Mouse (Mus musculus) neural tube, embryonic 12.5 days (tissue): Measurements from ENCODE around the gene Tspyl3. TPM values are rescaled to one million over a fixed set of nuclear protein-coding genes. Genes with fewer than 3 reads are reported as not detected.
A peak's percentile ranks its signal among the peaks of the same experiment; 100 is the strongest.
"Not testable (repeated sequence)": the region's sequence is repeated elsewhere in the genome, so short reads cannot be mapped to it uniquely, and the experiment has no call there.

Source experiments
- ATAC-seq: fragments of 200-750 bp; cut with Nextera tagmentation; 2 replicates; pipeline ENCODE4 v1.8.0; 2017; ENCODE audit warnings: low read depth, mild to moderate bottlenecking, moderate TSS enrichment, moderate library complexity; ENCODE audit not compliant: low FRiP score
- H3K27ac ChIP-seq: fragments of 300-500 bp; sonication (generic); 2 replicates; pipeline ENCODE4 v1.5.1; 2016
- H3K27me3 ChIP-seq: fragments of 300-500 bp; sonication (generic); replicated peaks from 2 replicates; pipeline ENCODE4 v1.6.1; 2016; ENCODE audit warnings: mild to moderate bottlenecking
- H3K36me3 ChIP-seq: fragments of 300-500 bp; sonication (generic); 2 replicates; pipeline ENCODE4 v1.6.1; 2016; ENCODE audit warnings: mild to moderate bottlenecking
- H3K4me1 ChIP-seq: fragments of 300-500 bp; sonication (generic); 2 replicates; pipeline ENCODE4 v1.6.1; 2016
- H3K4me2 ChIP-seq: fragments of 300-500 bp; sonication (generic); replicated peaks from 2 replicates; pipeline ENCODE4 v1.6.1; 2016; ENCODE audit warnings: mild to moderate bottlenecking
- H3K4me3 ChIP-seq: fragments of 300-500 bp; sonication (generic); 2 replicates; pipeline ENCODE4 v1.5.1; 2016
- H3K9ac ChIP-seq: fragments of 300-500 bp; sonication (generic); 2 replicates; pipeline ENCODE4 v1.6.1; 2016; ENCODE audit warnings: mild to moderate bottlenecking
- H3K9me3 ChIP-seq: fragments of 300-500 bp; sonication (generic); 2 replicates; pipeline ENCODE4 v1.6.1; 2016; ENCODE audit warnings: mild to moderate bottlenecking
- WGBS: fragments of 180-500 bp; shearing (Covaris S2); methylation state at CpG from one replicate; pipeline ENCODE4 v1.1.7; 2016; 5-methylcytosine and 5-hydroxymethylcytosine counted together
- polyA plus RNA-seq: library from polyadenylated mRNA; unstranded; fragments of >200 nt; fragmentation: Nextera tagmentation; extraction: Ambion mirVana; gene quantifications from 2 replicates; pipeline ENCODE4 v1.2.1, GENCODE M21; 2016

The Tspyl3 gene
- 11.0 and 12.5 TPM in 2 replicates for polyA plus RNA-seq

DNA sequence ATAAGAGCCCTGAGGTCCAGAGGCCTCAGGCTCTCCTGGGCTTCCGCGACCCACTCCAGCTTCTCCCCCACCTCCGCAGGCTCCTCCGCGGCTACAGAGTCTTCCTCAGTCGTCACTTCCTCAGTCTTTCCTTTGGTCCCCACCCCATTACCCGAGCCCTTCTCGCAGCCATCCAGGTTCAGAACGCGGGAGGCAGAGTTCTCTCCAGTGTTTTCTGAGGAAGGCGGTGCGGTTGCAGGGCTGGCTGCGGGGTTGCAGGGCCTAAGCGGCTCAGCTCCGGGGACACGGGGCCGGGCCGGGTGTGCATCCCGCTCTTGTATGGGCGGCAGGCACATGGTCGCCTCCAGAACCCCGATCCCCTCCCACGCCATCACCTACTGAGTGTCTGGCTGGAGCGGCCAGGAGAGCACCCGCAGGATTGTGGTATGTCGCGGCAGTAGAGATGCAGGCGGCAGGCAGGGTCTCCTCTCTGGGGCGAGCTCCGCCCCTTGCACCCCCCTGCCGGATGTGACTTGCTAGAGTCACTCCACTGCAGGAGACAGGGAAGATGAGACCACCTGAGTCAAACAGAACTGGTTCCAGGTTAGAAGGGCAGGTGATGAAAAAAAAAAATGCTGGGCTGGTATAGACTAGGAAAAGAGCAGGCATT, at the start of gene Tspyl3:
Gene Tspyl3 (minus strand): TSS at position 496 of the 649 bp plus-strand sequence.
- H3K4me3 ChIP-seq, result peak within 1 kb of the TSS; percentile 49
- H3K4me2 ChIP-seq, result peak within 1 kb of the TSS; percentile 69
- peak; percentile 70 for ATAC-seq
- H3K9me3 ChIP-seq, result no peaks in the 10 kb centered on the region
- H3K27ac ChIP-seq, result 0 out of 2 replicates have a peak within 1 kb of the TSS, but pooled peaks have one; percentile 37
- H3K27me3 ChIP-seq, result no peaks in the 10 kb centered on the region
- H3K9ac ChIP-seq, result peak within 1 kb of the TSS; percentile 75
- WGBS, result 5% methylated on average over 31 of the region's 31 CpGs
- H3K36me3 ChIP-seq, result peaks cover 22% of the 10 kb centered on the region
- H3K4me1 ChIP-seq, result peaks cover 14% of the 10 kb centered on the region

DNA sequence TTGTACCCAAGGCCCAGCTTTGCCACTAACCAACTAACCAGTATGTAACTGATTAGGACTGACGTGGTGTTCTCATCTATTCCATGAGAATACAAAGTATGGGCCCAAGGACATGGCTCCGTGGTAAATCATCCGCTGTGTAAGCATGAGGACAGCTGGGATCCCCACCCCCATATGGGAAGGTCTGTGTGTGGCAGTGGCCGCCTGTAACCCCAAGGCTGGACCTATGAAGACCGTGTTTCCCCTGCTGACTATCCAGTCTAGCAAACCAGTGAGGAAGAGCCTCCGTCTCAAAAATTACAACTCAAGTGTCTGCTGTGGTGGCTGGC, 49.6 kb upstream of the Tspyl3 start:
- no peak for ATAC-seq
- WGBS, result 76% methylated on average over 6 of the region's 6 CpGs
- no peaks in the 10 kb centered on the region for H3K27me3 ChIP-seq
- no peak overlapping the region for H3K4me3 ChIP-seq
- no peak overlapping the region for H3K4me2 ChIP-seq
- H3K9ac ChIP-seq, result no peak overlapping the region
- H3K9me3 ChIP-seq, result no peaks in the 10 kb centered on the region
- no peaks in the 10 kb centered on the region for H3K4me1 ChIP-seq
- H3K27ac ChIP-seq, result no peak overlapping the region
- no peaks in the 10 kb centered on the region for H3K36me3 ChIP-seq

DNA sequence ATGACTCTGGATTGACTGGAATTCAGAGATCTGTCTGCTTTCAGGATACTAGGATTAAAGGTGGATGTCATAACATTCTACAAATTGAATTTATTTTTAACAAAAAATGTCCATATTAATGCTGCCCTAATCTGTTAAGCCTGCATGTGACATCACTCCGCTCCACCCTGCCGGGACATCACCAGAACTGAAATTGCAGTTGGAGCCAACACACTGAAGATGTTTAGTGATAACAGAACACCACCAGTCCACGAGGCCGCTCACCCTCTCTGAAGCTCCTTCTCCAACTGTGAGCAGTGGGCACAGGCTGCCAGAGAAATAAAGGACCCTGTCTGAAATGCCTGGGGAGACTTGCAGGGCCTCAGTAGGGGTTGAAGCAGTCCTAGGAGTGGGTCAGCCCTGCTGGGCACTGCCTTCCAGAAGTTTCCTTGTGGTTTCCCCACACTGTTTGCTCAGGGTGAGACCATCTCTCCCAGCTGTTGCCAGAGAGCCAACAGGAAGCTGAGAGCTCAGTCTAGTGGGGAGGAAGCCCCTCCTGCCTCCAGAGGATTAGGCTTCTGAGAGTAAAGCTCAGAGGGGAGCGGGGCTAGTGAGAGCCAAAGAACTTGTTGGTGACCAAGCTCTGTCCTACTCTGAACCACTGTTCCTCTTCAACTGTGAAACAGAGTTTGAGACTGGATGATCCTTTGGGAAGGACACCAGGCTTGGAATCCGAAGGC, 49.1 kb upstream of the Tspyl3 start:
- not testable (repeated sequence) for H3K36me3 ChIP-seq, H3K9ac ChIP-seq, H3K27me3 ChIP-seq, H3K4me1 ChIP-seq, H3K9me3 ChIP-seq, H3K4me3 ChIP-seq, ATAC-seq, H3K27ac ChIP-seq, H3K4me2 ChIP-seq
- WGBS, result 83% methylated on average over 6 of the region's 6 CpGs

DNA sequence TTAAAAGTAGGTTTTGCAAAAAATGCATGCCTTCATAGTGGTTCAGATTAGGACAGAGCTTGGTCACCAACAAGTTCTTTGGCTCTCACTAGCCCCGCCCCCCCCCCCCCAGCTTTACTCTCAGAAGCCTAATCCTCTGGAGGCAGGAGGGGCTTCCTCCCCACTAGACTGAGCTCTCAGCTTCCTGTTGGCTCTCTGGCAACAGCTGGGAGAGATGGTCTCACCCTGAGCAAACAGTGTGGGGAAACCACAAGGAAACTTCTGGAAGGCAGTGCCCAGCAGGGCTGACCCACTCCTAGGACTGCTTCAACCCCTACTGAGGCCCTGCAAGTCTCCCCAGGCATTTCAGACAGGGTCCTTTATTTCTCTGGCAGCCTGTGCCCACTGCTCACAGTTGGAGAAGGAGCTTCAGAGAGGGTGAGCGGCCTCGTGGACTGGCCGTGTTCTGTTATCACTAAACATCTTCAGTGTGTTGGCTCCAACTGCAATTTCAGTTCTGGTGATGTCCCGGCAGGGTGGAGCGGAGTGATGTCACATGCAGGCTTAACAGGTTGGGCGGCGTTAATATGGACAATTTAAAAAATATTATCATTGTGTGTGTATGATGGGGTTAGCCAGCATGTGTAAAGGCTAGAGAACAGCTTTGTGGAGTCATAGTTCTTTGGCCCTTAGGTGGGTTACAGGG, 45.1 kb upstream of the Tspyl3 start:
- not testable (repeated sequence) for H3K4me1 ChIP-seq, H3K27ac ChIP-seq, H3K9ac ChIP-seq, ATAC-seq, H3K4me2 ChIP-seq, H3K9me3 ChIP-seq, H3K4me3 ChIP-seq, H3K27me3 ChIP-seq
- 78% methylated on average over 8 of the region's 8 CpGs for WGBS
- peaks cover 19% of the 10 kb centered on the region for H3K36me3 ChIP-seq

DNA sequence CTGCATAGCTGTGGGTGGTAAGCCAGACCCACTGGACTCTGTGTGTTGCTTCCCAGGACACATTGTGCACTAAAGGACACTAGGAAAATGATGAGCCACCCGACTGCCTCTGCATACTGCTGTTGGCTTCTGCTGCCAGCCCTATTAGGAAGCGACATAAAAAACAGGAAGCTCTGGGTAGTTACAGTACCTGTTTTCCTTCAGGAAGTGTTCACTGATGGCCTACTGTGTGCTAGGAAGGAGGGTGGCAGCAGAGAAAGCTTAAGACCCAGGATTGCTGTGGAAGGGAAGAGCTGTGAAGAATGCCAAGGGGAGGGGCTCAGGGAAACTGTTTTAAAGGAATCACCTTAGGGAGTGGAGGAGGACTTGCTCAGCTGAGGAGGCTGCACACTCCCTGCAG, 42.1 kb upstream of the Tspyl3 start:
- Histone ChIP-seq H3K9ac (no peak overlapping the region), H3K4me3 (no peak overlapping the region), H3K4me1 (no peaks in the 10 kb centered on the region), H3K9me3 (no peaks in the 10 kb centered on the region), H3K36me3 (peaks cover 43% of the 10 kb centered on the region), H3K27ac (no peak overlapping the region), H3K4me2 (no peak overlapping the region), H3K27me3 (no peaks in the 10 kb centered on the region)
- 87% methylated on average over 2 of the region's 2 CpGs for WGBS
- no peak for ATAC-seq

DNA sequence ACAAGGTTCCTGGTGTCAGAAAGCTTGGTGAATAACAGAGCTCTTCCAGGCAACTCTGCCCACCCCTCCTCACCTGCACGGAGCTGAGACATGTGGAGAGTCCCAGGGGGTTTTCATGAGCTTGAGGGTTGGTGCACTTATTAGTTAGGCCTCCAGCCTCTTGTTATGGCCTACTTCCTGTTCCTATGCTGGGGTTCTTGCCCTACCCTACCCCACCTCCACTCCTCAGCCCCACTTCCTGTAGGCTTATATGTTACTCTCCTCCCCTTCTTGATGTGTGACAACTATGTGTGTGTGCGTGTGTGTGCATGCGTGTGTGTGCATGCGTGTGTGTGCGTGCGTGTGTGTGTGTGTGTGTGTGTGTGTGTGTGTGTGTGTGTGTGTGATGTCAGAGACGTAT, 37.8 kb upstream of the Tspyl3 start:
- H3K4me1 ChIP-seq, result no peaks in the 10 kb centered on the region
- H3K4me3 ChIP-seq, result no peak overlapping the region
- H3K4me2 ChIP-seq, result no peak overlapping the region
- no peak for ATAC-seq
- no peak overlapping the region for H3K9ac ChIP-seq
- H3K27ac ChIP-seq, result no peak overlapping the region
- H3K9me3 ChIP-seq, result no peaks in the 10 kb centered on the region
- WGBS, result 92% methylated on average over 7 of the region's 7 CpGs
- peaks cover 62% of the 10 kb centered on the region for H3K36me3 ChIP-seq
- no peaks in the 10 kb centered on the region for H3K27me3 ChIP-seq

DNA sequence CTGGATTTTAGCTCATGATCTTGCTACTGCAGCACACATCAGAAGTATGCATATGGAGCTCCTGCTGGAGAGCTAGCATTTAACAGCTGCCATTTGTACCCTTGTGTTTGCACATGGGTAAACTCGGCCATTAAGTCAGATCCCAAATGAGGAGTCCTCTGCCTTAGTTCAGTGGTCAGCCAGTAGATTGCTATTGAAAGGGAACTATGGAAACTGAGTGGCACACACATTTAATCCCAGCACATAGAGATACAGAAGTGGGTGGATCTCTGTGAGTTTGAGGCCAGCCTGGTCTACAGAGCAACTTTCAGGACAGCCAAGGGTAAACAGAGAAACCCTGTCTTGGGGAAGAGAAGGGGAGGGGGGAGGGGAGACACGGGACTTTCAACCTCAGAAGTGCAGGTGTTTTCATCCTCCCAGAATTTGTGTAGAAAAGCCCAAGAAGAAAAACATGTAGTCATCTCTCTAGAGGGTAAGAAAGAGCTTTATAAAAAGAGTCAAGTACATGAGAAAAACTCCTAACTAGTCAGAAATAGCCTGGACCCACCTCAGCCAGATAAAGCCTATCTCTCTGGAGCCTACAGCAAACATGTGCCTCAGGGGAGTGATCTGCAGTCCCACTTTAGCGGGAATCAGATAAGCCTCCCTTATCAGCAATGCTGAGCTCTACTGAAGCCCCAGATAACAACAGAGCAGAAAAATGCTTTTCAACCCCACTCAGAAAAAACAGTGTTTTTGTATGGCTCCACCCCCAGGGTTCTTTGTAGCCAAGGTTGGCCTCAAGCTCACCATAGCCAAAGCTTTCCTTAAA, 34.8 kb upstream of the Tspyl3 start:
- no peaks in the 10 kb centered on the region for H3K9me3 ChIP-seq
- no peak overlapping the region for H3K9ac ChIP-seq
- peaks cover 43% of the 10 kb centered on the region for H3K36me3 ChIP-seq
- no peak for ATAC-seq
- no peak overlapping the region for H3K4me2 ChIP-seq
- no peak overlapping the region for H3K27ac ChIP-seq
- no peak overlapping the region for H3K4me3 ChIP-seq
- no peaks in the 10 kb centered on the region for H3K4me1 ChIP-seq
- 74% methylated on average over 3 of the region's 3 CpGs for WGBS
- no peaks in the 10 kb centered on the region for H3K27me3 ChIP-seq

DNA sequence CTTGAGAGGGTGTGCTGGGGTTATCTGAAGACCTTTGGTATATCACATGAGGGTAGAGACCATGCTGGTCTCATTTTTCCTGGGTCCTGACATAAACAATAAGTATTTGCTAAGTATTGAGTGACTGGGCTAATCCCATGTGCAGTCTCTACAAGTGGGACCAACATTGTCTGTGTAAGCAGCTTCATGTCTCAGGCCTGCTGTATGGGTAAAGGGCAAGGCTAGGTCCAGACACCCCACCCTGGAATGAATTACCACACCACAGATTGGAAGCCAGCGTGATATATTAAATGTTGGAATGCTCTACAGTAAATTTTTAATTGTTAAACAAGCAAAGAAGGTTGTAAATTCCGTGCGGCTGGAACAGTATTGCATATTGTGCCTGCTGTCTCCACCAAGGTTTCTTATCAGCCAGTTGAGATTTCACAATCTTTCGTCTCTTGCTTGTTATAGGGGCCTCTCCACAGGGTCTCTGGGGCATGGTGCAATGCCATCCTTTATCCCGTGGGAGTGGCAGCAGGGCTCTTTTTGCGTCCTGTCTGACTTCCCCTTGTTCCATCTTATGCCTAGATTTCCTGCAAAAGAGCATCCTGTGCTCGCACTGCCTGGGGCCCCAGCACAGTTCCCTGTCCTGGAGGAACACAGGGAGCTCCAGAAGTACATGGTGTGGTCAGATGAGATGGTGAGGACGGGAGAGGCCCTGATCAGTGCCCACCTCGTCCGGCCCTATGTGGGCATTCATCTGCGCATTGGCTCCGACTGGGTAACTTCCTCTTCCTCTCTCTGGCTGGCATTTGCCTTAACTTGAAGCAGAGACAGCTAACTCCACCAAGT, 34.0 kb upstream of the Tspyl3 start:
- H3K4me2 ChIP-seq, result no peak overlapping the region
- WGBS, result 87% methylated on average over 12 of the region's 12 CpGs
- H3K4me1 ChIP-seq, result no peaks in the 10 kb centered on the region
- ATAC-seq, result no peak
- H3K9me3 ChIP-seq, result no peaks in the 10 kb centered on the region
- H3K27ac ChIP-seq, result no peak overlapping the region
- peaks cover 37% of the 10 kb centered on the region for H3K36me3 ChIP-seq
- H3K27me3 ChIP-seq, result no peaks in the 10 kb centered on the region
- H3K9ac ChIP-seq, result no peak overlapping the region
- H3K4me3 ChIP-seq, result no peak overlapping the region

DNA sequence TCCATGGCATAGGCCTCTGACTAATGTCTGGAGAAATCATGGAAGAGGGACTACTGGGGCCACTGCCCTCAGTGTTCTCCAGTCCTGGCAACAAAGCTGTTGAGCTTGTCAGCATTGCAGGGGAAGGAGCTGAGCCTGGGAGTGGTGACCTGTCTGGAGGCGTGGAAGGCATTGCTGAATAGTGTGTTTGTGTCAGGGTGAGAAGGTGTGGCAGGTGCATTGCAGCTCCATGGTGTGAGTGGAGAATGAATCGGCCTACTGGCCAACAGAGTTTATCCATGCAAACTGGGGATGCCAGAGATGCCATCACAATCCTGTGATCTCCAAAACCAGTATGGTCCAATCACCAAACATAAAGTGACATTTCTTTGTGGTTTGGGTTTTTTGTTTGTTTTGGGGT, 31.4 kb upstream of the Tspyl3 start:
- H3K36me3 ChIP-seq, result peaks cover 24% of the 10 kb centered on the region
- no peak overlapping the region for H3K27ac ChIP-seq
- no peak overlapping the region for H3K4me3 ChIP-seq
- no peak overlapping the region for H3K9ac ChIP-seq
- H3K27me3 ChIP-seq, result no peaks in the 10 kb centered on the region
- 94% methylated on average over 2 of the region's 2 CpGs for WGBS
- H3K4me1 ChIP-seq, result no peaks in the 10 kb centered on the region
- no peaks in the 10 kb centered on the region for H3K9me3 ChIP-seq
- H3K4me2 ChIP-seq, result no peak overlapping the region
- ATAC-seq, result no peak

DNA sequence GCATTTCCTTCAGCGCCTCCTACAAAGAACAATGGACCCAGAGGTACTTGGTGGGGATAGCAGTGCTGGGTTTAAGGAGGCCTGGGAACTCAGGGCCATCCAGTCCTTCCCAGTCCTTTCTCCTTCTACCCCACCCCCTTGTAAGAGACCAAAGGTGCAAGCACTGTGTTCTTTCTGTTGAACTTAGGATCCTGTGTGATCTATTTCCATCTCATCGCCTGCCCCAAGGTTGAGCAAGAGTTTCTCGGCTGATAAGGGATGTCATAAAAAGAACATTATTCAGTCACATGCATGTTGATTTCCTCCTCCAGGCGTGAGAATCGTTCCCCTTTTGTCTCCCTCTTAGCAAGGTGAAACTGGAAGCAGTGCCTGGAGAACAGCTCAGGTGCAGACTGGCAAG, 24.5 kb upstream of the Tspyl3 start:
- no peak overlapping the region for H3K9ac ChIP-seq
- no peak overlapping the region for H3K4me3 ChIP-seq
- no peak overlapping the region for H3K4me2 ChIP-seq
- no peaks in the 10 kb centered on the region for H3K27me3 ChIP-seq
- H3K4me1 ChIP-seq, result no peaks in the 10 kb centered on the region
- H3K36me3 ChIP-seq, result peaks cover 46% of the 10 kb centered on the region
- no peaks in the 10 kb centered on the region for H3K9me3 ChIP-seq
- H3K27ac ChIP-seq, result no peak overlapping the region
- WGBS, result 92% methylated on average over 5 of the region's 5 CpGs
- no peak for ATAC-seq

DNA sequence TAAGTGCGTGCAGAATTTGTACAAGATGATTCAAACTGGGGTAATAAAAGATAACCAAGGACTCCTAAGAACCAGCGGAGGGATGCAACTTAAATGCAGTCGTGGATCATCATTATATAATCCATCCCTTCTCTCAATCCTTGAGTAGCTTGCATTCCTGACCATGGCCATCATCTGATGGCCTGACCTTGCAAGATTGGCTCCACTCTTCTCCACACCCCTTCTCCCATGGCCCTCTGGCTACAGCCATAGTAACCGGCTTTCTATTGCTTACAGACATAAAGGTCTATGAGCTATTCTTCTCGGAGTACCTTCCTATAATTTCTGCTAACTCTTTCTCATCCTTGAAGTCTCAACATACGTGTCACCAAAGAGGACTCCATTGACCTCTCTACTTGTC, 16.9 kb upstream of the Tspyl3 start:
- WGBS, result 69% methylated on average over 6 of the region's 6 CpGs
- Histone ChIP-seq H3K36me3 (peaks cover 10% of the 10 kb centered on the region; the same call in 1 of the 2 replicates), H3K4me1 (peaks cover 24% of the 10 kb centered on the region), H3K4me3 (peak overlapping the region; percentile 98), H3K9me3 (no peaks in the 10 kb centered on the region), H3K9ac (peak overlapping the region; percentile 97; the same call in 1 of the 2 replicates), H3K27me3 (no peaks in the 10 kb centered on the region), H3K27ac (no peak overlapping the region), H3K4me2 (peak overlapping the region; percentile 94)
- ATAC-seq, result no peak
